Mouse (Mus musculus) G1E-ER4 (cell line): ENCODE data around the gene Wdhd1. TPM values are rescaled to one million over a fixed set of nuclear protein-coding genes. Genes with fewer than 3 reads are reported as not detected.

Experiments used
- GATA1 ChIP-seq: IDR thresholded peaks from one replicate; pipeline ENCODE4 v1.8.0; 2012; ENCODE audit warnings: low read length, inconsistent platforms
- polyA plus RNA-seq: library from polyadenylated mRNA; stranded (reverse); fragments of >175 nt; gene quantifications from 2 replicates; pipeline ENCODE4 v1.2.3, GENCODE M21; 2012

Gene Wdhd1
- polyA plus RNA-seq, 1 experiment: 6.5 TPM

DNA sequence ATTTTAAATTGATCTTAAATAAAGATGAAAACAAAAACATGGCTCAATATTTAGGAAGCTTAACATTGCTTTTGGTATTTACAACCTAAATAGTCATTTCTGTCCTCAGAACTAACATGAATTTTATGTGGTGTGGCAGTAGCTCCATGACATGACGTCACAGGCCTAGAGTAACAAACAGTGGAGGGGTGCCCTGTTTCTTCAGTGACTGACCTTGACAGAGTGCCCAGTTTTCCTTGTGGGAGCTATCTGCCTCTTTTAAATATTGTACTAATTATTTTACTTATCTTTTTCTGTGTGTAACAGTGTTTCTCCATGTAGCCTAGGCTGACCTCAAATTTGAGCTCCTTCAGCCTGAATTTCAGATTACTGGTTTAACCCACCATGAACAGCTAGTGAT is 15.1 kb upstream of the Wdhd1 start:
- TF ChIP-seq GATA1: no peak

DNA sequence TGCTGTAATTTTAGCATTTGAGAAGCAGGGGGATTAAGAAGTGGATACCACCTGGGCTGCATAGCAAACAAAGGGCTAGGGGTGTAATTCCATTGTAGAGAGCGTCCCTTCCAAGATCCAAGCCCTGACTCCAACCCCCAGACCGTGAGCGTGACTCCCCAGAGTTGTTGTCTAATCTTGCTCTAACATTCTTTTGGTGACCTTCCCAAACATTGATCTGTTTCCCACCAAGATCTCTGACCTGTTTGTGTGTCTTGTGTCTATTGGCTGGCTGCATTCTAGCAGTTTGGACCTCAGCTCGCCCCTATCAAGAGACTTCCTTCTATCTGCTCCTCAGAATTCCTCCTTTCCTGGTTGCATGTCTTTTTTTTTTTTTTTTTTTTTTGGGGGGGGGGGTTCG is 10.4 kb upstream of the Wdhd1 start:
- no peak for TF ChIP-seq GATA1

DNA sequence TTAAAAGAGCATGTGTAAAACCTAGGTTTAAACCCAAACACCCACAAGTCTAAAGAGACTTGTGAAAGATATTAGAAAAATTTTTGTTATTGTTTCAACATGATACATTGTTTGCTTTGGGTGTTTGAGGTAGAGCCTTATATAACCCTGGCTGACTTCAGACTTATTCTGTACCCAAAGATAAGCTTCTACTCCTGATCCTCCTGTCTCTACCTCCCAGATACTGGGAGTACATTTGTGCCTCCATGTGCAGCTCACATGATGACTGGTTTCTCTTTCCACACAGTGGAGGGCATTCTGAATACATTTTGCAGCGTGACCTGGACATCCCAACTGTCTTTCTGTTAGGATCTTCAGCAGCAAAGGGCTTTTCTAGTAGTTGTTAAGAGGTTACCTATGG is 9.6 kb upstream of the Wdhd1 start:
- no peak for TF ChIP-seq GATA1

DNA sequence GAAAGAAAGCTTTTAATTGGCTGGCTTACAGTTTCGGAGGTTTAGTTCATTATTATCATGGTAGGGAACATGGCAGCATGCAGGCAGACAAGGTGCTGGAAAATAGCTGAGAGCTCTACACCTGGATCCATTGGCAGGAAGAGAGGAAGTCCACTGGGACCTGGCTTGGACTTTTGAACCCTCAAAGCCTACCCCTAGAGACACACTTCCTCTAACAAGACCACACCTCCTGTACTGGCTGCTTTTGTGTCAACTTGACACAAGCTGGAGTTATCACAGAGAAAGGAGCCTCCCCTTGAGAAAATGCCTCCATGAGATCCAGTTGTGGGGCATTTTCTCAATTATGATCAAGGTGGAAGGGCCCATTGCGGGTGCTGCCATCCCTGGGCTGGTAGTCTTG is 8.6 kb upstream of the Wdhd1 start:
- no peak for TF ChIP-seq GATA1

DNA sequence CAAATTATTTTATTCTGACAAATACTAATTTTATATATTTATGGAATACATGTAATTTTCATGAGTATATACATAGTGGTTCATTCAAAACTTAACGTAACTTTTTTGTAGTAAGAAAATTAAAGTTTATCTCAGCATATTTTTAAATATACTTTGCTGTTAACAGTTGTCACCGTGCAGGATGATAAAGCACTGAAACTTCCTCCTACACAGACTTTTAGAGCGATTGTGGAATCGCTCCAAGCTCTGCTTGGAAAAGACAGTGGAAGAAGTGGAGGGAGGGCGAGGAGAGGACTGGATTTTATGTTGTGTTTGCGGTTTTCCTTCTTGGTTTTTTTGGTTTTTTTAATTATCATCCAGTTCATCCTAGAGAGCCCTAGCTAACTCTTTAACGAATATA is 6.9 kb upstream of the Wdhd1 start:
- TF ChIP-seq GATA1: no peak

DNA sequence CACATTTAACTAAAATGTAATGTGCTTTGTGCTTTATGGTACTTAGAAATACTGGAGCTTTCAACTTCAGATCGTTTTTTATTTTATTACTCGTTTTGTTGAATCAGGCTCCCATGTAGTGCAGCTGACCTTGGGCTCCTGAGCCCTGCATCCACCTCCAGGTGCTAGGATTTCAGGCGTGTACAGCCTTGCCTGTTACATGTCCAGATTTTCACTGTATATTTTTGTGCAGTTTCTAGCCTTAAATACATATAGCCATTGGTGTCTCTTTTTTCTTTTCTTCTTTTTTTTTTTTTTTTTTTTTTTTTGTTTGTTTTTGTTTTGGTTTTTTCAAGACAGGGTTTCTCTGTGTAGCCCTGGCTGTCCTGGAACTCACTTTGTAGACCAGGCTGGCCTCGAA is 4.9 kb upstream of the Wdhd1 start:
- TF ChIP-seq GATA1: no peak

DNA sequence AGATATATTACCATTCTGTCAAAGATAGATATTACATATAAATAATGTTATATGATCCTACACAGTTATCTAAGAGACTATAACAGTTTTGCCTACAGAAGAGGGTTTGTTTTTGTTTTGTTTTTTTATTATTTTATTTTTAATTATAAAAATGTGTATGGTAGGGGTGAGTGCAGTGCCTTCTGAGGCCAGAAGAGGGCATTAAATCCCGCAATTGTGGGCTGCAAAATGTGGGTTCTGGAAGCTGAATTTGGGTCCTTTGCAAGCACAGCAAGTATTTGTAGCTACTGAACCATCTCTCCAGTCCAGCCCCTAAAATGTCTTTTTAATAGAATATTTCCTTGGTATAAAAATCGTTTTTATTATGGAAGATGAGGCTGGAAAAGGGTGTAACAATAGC is 2.4 kb upstream of the Wdhd1 start:
- no peak for TF ChIP-seq GATA1

DNA sequence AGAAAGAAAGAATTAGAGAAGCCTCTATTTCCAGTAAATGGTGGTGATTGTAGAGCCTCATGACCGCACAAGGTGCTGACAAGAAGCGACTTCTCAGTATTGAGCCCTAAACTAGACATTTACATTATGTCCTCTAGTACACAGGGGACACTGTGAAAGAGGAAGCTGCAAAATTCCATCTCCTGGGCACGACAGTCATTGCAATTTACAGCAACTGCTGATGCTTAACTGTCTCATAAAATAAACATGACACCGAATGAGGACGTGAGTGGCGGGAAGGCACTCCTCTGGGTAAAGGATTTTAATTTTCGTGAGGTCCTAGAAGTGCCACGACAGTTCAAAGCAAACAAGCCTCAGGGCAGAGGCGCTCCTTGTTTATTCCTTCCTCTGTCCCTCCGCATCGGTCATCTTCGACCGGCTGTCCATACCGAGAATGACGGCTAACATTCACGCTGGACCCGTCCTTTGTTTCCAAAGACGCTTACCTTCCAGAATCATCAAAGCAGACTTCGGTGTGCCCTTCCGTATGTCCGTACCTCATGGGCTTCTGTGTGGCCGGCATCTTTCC is 537 bp downstream of the Wdhd1 start:
- no peak for TF ChIP-seq GATA1

DNA sequence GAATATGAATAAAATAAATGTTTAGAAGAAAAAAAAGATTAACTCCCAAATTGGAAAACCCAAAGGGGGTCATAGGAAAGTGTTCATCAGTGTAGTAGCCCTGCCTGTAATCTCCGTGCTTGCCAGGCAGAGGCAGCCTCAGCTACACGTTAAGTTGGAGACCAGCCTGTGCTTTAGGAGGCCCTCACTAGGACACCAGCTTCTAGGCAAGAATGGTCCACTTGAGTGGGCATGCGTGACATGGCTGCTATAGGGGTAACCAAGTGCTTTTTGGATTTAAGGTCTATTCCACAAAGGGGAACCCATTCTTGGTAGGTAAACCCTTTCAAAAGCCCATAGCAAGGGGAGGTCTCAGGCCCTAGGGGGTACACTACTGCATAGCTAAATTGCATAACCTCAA is 1.2 kb downstream of the Wdhd1 start:
- TF ChIP-seq GATA1: no peak

DNA sequence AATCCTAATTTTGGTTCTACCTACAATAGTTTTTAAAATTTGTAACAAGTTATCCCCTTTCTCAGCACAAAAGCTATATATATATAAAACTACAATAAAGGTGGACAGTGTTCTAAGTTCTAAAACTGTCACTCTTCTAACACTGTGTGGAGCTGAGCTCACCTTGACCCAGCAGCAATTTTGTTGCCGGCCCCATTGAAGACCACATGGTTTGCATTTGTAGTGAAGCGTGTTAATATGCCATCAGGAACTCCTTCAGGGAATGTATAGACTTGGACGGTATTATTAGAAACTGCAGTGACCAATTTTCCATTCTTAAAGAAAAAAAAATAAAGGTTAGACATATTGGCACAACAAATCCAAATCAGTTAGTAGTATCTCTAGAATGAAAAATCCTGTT is 2.9 kb downstream of the Wdhd1 start:
- no peak for TF ChIP-seq GATA1

DNA sequence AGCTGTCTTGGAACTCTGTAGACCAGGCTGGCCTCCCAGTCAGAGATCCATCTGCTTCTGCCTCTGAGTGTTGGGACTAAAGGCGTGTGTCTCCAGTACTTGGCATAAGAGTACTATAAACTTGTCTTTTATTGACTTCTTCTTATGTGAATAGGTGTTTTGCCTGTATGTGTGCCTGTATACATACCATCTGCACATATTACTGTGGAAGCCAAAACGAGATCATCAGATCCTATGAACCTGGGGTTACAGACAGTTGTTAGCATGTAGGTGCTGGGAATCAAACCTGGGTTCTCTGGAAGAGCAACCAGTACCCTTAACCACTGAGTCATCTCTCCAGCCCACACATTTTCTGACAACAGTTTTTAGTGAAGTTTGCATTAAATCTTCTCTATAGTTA is 7.0 kb downstream of the Wdhd1 start:
- no peak for TF ChIP-seq GATA1

DNA sequence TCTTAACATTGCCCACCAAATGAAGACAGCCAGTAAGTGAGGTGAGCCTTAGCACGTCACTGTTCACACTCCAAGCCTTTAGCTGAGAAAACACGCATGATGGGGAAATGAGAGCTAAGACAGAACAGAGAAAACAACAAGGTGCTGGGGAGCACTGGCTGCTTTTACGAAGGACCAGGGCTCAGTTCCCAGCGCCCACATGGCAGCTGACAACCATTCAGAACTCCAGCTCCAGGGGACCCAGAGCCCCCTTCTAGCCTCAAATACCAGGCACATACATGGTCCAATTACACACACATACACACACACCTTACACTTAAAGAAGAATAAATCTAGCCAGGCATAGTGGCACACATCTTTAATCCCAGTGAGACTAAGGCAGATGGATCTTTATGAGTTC is 7.6 kb downstream of the Wdhd1 start:
- TF ChIP-seq GATA1: no peak

DNA sequence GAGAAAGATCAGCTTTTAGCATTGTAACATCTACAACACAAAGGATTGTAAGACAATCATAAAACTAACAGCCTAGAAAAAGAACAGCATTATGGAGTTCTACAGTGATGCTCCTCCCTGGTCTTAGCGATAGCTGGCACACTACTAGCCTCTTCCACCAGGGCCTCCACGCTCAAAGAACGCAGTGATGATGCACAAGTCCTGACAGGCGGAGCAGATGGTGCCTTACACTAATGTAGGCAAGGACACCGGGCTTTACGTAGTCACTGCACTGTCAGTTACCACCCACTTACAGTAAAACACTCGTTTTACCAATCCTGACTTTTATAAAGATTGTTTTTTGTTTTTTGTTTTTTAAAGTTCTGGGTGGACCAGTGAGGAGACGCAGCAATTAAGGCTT is 10.8 kb downstream of the Wdhd1 start:
- TF ChIP-seq GATA1: no peak

DNA sequence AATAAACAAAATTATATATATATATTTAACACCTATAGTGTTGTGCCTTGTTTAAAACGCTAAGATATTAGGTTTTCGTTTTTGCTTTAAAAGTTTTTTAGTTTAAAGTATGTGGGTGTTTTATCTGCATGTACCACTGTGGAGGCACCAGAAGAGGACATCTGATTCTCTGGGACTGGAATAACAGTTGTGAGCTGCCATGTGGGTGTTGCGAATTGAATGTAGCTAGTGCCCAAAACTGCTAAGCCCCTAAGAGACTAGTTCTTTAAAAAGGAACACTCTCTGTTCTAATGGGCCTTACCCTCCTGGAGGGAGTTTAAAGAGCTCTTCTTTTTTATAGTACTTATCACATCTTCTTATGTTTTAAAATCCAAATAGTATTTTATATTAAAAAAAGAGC is 11.8 kb downstream of the Wdhd1 start:
- TF ChIP-seq GATA1: no peak

DNA sequence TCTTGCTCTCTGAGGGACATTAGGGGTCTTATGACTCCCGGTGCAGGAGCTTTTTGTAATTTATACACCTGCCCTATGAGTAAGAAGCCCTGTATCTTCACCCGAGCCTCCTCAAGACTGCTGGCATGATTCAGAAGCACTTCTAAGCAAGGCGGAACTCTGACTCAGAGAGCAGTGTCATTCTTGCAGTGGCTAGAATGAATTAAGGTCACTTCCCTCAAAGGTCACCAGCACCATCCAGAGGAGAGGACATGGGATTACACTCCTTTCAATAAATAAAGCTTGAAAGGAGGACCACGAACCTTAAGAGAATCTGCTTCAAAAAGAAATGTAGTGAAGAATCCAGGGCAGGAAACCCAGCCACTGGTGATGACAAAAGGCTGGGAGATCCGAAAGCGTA is 26.8 kb downstream of the Wdhd1 start:
- TF ChIP-seq GATA1: no peak

DNA sequence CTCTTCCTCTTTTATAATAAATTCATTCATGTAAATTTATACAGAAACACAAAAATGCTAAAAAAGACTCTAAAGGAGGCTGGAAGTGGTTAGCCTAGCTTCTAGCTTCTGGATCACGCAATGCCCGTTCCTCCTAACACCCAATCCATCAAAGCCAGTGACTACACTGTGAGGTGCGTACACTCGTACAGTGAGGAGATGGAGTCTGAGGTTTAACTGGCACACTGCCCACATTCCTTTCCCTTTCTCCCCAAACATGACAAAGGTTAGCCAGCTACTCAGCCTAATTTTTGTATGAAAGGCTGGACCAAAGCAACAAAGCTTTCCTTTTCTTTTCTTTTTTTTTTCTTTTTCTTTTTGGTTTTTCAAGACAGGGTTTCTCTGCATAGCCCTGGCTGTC is 33.9 kb downstream of the Wdhd1 start:
- TF ChIP-seq GATA1: no peak

DNA sequence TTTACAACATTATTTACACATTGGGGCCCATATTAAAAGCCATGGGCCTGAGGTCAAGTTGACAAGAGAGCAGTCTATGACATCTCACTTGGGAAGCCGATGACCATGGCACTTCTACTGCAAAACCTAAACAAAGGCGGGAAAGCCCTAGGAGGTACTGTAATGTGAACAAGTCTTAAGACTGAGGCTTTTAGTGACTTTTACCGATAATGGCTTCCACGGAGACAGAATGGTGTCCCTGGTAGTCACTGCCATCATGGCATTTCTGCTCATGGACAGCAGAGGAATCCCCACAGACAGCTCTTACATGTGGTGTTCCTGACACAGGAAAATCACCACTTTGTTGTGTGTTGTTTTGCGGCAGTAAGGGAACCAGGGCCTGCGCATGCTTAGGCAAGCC is 35.6 kb downstream of the Wdhd1 start:
- TF ChIP-seq GATA1: no peak

DNA sequence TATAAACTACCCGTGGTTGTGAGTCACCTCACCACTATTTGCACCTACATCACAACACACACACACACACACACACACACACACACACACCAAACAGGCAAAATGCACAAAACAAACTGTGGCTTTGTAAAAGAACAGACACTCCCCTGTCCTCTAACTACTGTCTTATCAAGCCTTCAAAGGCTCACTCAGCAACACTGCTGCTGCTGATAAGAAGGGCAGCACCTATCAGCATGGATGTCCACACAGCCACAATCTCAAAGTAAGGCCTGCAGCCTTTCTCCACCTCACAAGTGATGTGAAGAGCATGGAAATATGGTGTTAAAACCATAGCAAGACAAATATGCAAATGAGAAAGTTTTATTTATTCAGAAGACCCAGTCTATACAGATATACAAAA is 36.1 kb downstream of the Wdhd1 start:
- peak; percentile 96 for TF ChIP-seq GATA1
